Comparison of ENCODE assay signal across 8 mouse cellular contexts in genomic region chr4:41741158-41741560, GRCm38 (mm10). TPM values are rescaled to one million over a fixed set of nuclear protein-coding genes. Genes with fewer than 3 reads are reported as not detected.
DNase-seq lines count a peak whose midpoint lies in the region; ATAC-seq lines count a peak whose summit lies in the region.

No protein-coding gene starts in this region.

- H3K9me3 ChIP-seq in heart, embryonic 15.5 days (replicated peaks) = 0 out of 2 replicates have a peak, but pooled peaks cover 4% of the 10 kb centered on the region
- 0 out of 2 replicates have a peak, but pooled peaks cover under 1% of the 10 kb centered on the region for H3K9me3 ChIP-seq in liver, embryonic 15.5 days (replicated peaks)
- H3K9me3 ChIP-seq in neural tube, embryonic 12.5 days = peaks cover 7% of the 10 kb centered on the region

- under 1% methylated on average over 27 of the region's 27 CpGs for WGBS in heart, embryonic 15.5 days
- WGBS in liver, embryonic 15.5 days (ENCODE audit: insufficient replicate concordance) = under 1% methylated on average over 27 of the region's 27 CpGs
- under 1% methylated on average over 27 of the region's 27 CpGs for WGBS in neural tube, embryonic 12.5 days

- ATAC-seq in CD4-positive, CD25-positive, alpha-beta regulatory T cell, adult 4 months = peak; percentile 95
- ATAC-seq in heart, embryonic 15.5 days (replicated peaks; ENCODE audit: insufficient number of reproducible peaks, insufficient read depth, low FRiP score, low read depth) = peak; percentile 97
- peak; percentile 91 for ATAC-seq in liver, embryonic 15.5 days (ENCODE audit: insufficient read depth)
- ATAC-seq in neural tube, embryonic 12.5 days (ENCODE audit: low FRiP score, low read depth) = peak; percentile 95

- H3K9ac ChIP-seq in heart, embryonic 15.5 days = peak overlapping the region; percentile 72
- H3K9ac ChIP-seq in liver, embryonic 15.5 days = peak overlapping the region; percentile 68
- peak overlapping the region; percentile 68 for H3K9ac ChIP-seq in neural tube, embryonic 12.5 days

- peak; percentile 77 for DNase-seq in c-Kit-negative CD71-positive TER-119-positive erythroid progenitor cells, embryonic 14.5 days (ENCODE audit: low read depth, low spot score)
- peak; percentile 92 for DNase-seq in fibroblast of lung, adult 2 months (ENCODE audit: low read depth)
- DNase-seq in kidney, postnatal 36 days = peak; percentile 95 to 96
- DNase-seq in telencephalon, adult 2 months (ENCODE audit: low read depth, low spot score) = peak; percentile 97

- peaks cover 6% of the 10 kb centered on the region; the same call in 1 of the 2 replicates for H3K36me3 ChIP-seq in heart, embryonic 15.5 days
- 0 out of 2 replicates have a peak, but pooled peaks cover 5% of the 10 kb centered on the region for H3K36me3 ChIP-seq in liver, embryonic 15.5 days (replicated peaks)
- peaks cover 15% of the 10 kb centered on the region for H3K36me3 ChIP-seq in neural tube, embryonic 12.5 days

- H3K27ac ChIP-seq in heart, embryonic 15.5 days = peak overlapping the region; percentile 82
- peak overlapping the region; percentile 78 for H3K27ac ChIP-seq in liver, embryonic 15.5 days (replicated peaks)
- H3K27ac ChIP-seq in neural tube, embryonic 12.5 days = peak overlapping the region; percentile 7; the same call in 1 of the 2 replicates

- H3K27me3 ChIP-seq in heart, embryonic 15.5 days = no peaks in the 10 kb centered on the region
- no peaks in the 10 kb centered on the region for H3K27me3 ChIP-seq in liver, embryonic 15.5 days
- H3K27me3 ChIP-seq in neural tube, embryonic 12.5 days (replicated peaks) = no peaks in the 10 kb centered on the region

- H3K4me3 ChIP-seq in heart, embryonic 15.5 days = peak overlapping the region; percentile 74
- peak overlapping the region; percentile 68 for H3K4me3 ChIP-seq in liver, embryonic 15.5 days (replicated peaks)
- H3K4me3 ChIP-seq in neural tube, embryonic 12.5 days = peak overlapping the region; percentile 73

- H3K4me2 ChIP-seq in heart, embryonic 15.5 days = peak overlapping the region; percentile 94
- H3K4me2 ChIP-seq in liver, embryonic 15.5 days = peak overlapping the region; percentile 91
- peak overlapping the region; percentile 74 for H3K4me2 ChIP-seq in neural tube, embryonic 12.5 days (replicated peaks)

- H3K4me1 ChIP-seq in heart, embryonic 15.5 days (replicated peaks) = peaks cover 11% of the 10 kb centered on the region
- H3K4me1 ChIP-seq in liver, embryonic 15.5 days (replicated peaks) = peaks cover 27% of the 10 kb centered on the region
- peaks cover 17% of the 10 kb centered on the region for H3K4me1 ChIP-seq in neural tube, embryonic 12.5 days

RNA-seq across cellular contexts. Expression of gene Arid3c, which starts 10.2 kb away (rescaled TPM):
- polyA plus RNA-seq in CD4-positive, CD25-positive, alpha-beta regulatory T cell, adult 4 months (2017; shearing (Covaris generic)) = not detected
- not detected in 2 replicates for polyA plus RNA-seq in heart, embryonic 15.5 days (2015; fragmentation: Nextera tagmentation; extraction: Ambion mirVana)
- polyA plus RNA-seq in liver, embryonic 15.5 days (2015; fragmentation: Nextera tagmentation; extraction: Ambion mirVana) = not detected in 2 replicates
- polyA plus RNA-seq in neural tube, embryonic 12.5 days (2016; fragmentation: Nextera tagmentation; extraction: Ambion mirVana) = 1.4 and 1.5 TPM in 2 replicates

RNA-seq across cellular contexts. Expression of gene Galt, which starts 13.9 kb away (rescaled TPM):
- 100 to 1,000 TPM in 1 of 2 experiments, 10 to 100 TPM in 1; 70.1 to 104 TPM for polyA plus RNA-seq in CD4-positive, CD25-positive, alpha-beta regulatory T cell, adult 4 months (2017; shearing (Covaris generic))
- 54.8 and 59.2 TPM in 2 replicates for polyA plus RNA-seq in heart, embryonic 15.5 days (2015; fragmentation: Nextera tagmentation; extraction: Ambion mirVana)
- polyA plus RNA-seq in liver, embryonic 15.5 days (2015; fragmentation: Nextera tagmentation; extraction: Ambion mirVana) = 29.9 and 36.0 TPM in 2 replicates
- 25.2 and 27.3 TPM in 2 replicates for polyA plus RNA-seq in neural tube, embryonic 12.5 days (2016; fragmentation: Nextera tagmentation; extraction: Ambion mirVana)

RNA-seq across cellular contexts. Expression of gene Sigmar1, which starts 14.8 kb away (rescaled TPM):
- polyA plus RNA-seq in CD4-positive, CD25-positive, alpha-beta regulatory T cell, adult 4 months (2017; shearing (Covaris generic)) = 10 to 100 TPM; 42.8 to 48.9 TPM
- polyA plus RNA-seq in heart, embryonic 15.5 days (2015; fragmentation: Nextera tagmentation; extraction: Ambion mirVana) = 41.7 and 60.3 TPM in 2 replicates
- polyA plus RNA-seq in liver, embryonic 15.5 days (2015; fragmentation: Nextera tagmentation; extraction: Ambion mirVana) = 47.3 and 59.1 TPM in 2 replicates
- polyA plus RNA-seq in neural tube, embryonic 12.5 days (2016; fragmentation: Nextera tagmentation; extraction: Ambion mirVana) = 60.7 and 63.7 TPM in 2 replicates

RNA-seq across cellular contexts. Expression of gene Dctn3, which starts 18.2 kb away (rescaled TPM):
- 10 to 100 TPM; 91.6 to 93.7 TPM for polyA plus RNA-seq in CD4-positive, CD25-positive, alpha-beta regulatory T cell, adult 4 months (2017; shearing (Covaris generic))
- 122 and 125 TPM in 2 replicates for polyA plus RNA-seq in heart, embryonic 15.5 days (2015; fragmentation: Nextera tagmentation; extraction: Ambion mirVana)
- polyA plus RNA-seq in liver, embryonic 15.5 days (2015; fragmentation: Nextera tagmentation; extraction: Ambion mirVana) = 64.1 and 67.2 TPM in 2 replicates
- 225 and 233 TPM in 2 replicates for polyA plus RNA-seq in neural tube, embryonic 12.5 days (2016; fragmentation: Nextera tagmentation; extraction: Ambion mirVana)

RNA-seq across cellular contexts. Expression of gene Rpp25l, which starts 27.8 kb away (rescaled TPM):
- polyA plus RNA-seq in CD4-positive, CD25-positive, alpha-beta regulatory T cell, adult 4 months (2017; shearing (Covaris generic)) = 10 to 100 TPM; 57.2 to 58.2 TPM
- polyA plus RNA-seq in heart, embryonic 15.5 days (2015; fragmentation: Nextera tagmentation; extraction: Ambion mirVana) = 42.7 and 47.4 TPM in 2 replicates
- polyA plus RNA-seq in liver, embryonic 15.5 days (2015; fragmentation: Nextera tagmentation; extraction: Ambion mirVana) = 29.8 and 31.9 TPM in 2 replicates
- polyA plus RNA-seq in neural tube, embryonic 12.5 days (2016; fragmentation: Nextera tagmentation; extraction: Ambion mirVana) = 65.9 and 66.9 TPM in 2 replicates

Comparison
In these comparisons a context has a peak if more than half of its experiments do, and no peak if none do; other contexts are left out.
1. Peak in every context shown above with its lines: DNase-seq, ATAC-seq, H3K4me3 ChIP-seq and H3K27ac ChIP-seq.
2. H3K27ac ChIP-seq: peak in every context shown above with its lines; median percentile 82 in heart, embryonic 15.5 days; 78 in liver, embryonic 15.5 days; 7 in neural tube, embryonic 12.5 days.